In the genomic region with DNA sequence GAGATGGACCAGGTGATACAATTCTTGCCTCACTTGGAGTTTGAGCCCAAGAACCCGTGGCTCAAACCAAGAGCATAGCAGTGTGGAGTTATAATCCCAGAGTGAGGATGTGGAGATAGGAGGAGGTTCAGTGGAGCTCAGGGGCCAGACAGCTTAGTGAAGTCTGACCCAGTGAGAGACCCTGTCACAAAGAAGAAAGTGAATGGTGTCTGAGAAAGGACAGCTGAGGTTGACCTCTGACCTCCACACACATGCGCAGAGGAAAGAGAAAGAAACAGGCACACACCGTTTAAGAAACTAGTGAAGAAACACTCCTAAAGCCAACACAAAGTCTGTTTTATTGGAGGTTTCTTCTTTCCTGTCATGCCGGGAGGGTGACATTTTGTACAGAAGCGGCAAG, we compare ENCODE assay signal across 24 mouse cellular contexts.
"Had no signal": no experiment of that assay in that cellular context is flagged by ENCODE, and none has a peak within 500 bp of the region (broad histone marks: within the 10 kb centered on the region; RNA-seq: fewer than 3 reads in every experiment).

No protein-coding gene starts in this region.

- H3K27me3 ChIP-seq: heart, embryonic 15.5 days; intestine, embryonic 15.5 days; limb, embryonic 12.5 days had no signal

- H3K9ac ChIP-seq: heart, embryonic 13.5 days; heart, embryonic 15.5 days; hindbrain, embryonic 14.5 days; intestine, embryonic 15.5 days; limb, embryonic 12.5 days; liver, embryonic 13.5 days; liver, embryonic 15.5 days had no signal

- H3K4me2 ChIP-seq: heart, embryonic 11.5 days; heart, embryonic 13.5 days; heart, embryonic 15.5 days; hindbrain, embryonic 14.5 days; intestine, embryonic 15.5 days; limb, embryonic 12.5 days; liver, embryonic 11.5 days; liver, embryonic 13.5 days; liver, embryonic 15.5 days had no signal

- H3K4me3 ChIP-seq: heart, embryonic 13.5 days; heart, embryonic 15.5 days; intestine, embryonic 15.5 days; layer of hippocampus, adult 2 months; left cerebral cortex, adult 2 months; limb, embryonic 10.5 days; limb, embryonic 12.5 days; liver, embryonic 13.5 days; liver, embryonic 15.5 days had no signal

- DNase-seq: gastrocnemius, postnatal 14 days; gastrocnemius, postnatal 36 days; heart, adult 18-20 months; heart, postnatal 14 days; heart, postnatal 36 days; kidney, adult 18-20 months; kidney, adult 8-10 months; kidney, postnatal 25 days; liver; liver, embryonic 13.5 days had no signal

- H3K36me3 ChIP-seq: heart, embryonic 13.5 days; heart, embryonic 15.5 days; intestine, embryonic 15.5 days; limb, embryonic 10.5 days; limb, embryonic 12.5 days; liver, embryonic 13.5 days; liver, embryonic 15.5 days had no signal

- H3K9me3 ChIP-seq: heart, embryonic 13.5 days; heart, embryonic 15.5 days; intestine, embryonic 15.5 days; limb, embryonic 10.5 days; limb, embryonic 12.5 days; liver, embryonic 13.5 days; liver, embryonic 15.5 days had no signal

- H3K27ac ChIP-seq: heart, embryonic 13.5 days; heart, embryonic 15.5 days; hindbrain, embryonic 14.5 days; intestine, embryonic 15.5 days; layer of hippocampus, adult 2 months; left cerebral cortex, adult 2 months; limb, embryonic 10.5 days; limb, embryonic 12.5 days; liver, embryonic 13.5 days; liver, embryonic 15.5 days had no signal

- ATAC-seq: hindbrain, embryonic 16.5 days; inflammation-experienced regulatory T-cells, adult 6 months; intestine, embryonic 15.5 days; intestine, postnatal 0 days had no signal

- H3K4me1 ChIP-seq: heart, embryonic 15.5 days; intestine, embryonic 15.5 days; liver, embryonic 13.5 days; liver, embryonic 15.5 days had no signal
